In genomic region chr16:31506665-31507456, GRCm38 (mm10) we compare ENCODE assay signal across 9 mouse cellular contexts.
DNase-seq lines count a peak whose midpoint lies in the region; ATAC-seq and TF ChIP-seq lines count a peak whose summit lies in the region.
"Had no signal": no experiment of that assay in that cellular context is flagged by ENCODE, and none has a peak within 500 bp of the region (broad histone marks: within the 10 kb centered on the region; RNA-seq: fewer than 3 reads in every experiment).

No protein-coding gene starts in this region.

- peaks cover 7% of the 10 kb centered on the region; the same call in 1 of the 2 replicates for H3K27me3 ChIP-seq in forebrain, embryonic 12.5 days
- no peaks in the 10 kb centered on the region for H3K27me3 ChIP-seq in forebrain, embryonic 14.5 days (replicated peaks; ENCODE audit: control insufficient read depth, insufficient read depth, low read length)
- H3K27me3 ChIP-seq in limb, embryonic 11.5 days (ENCODE audit: control insufficient read depth, insufficient read depth, low read length), result no peaks in the 10 kb centered on the region
- no peaks in the 10 kb centered on the region for H3K27me3 ChIP-seq in stomach, embryonic 14.5 days (ENCODE audit: control insufficient read depth, insufficient read depth, low read length)

- no peaks in the 10 kb centered on the region for H3K36me3 ChIP-seq in forebrain, embryonic 12.5 days (replicated peaks)
- H3K36me3 ChIP-seq in forebrain, embryonic 14.5 days (ENCODE audit: control insufficient read depth, insufficient read depth, low read length), result no peaks in the 10 kb centered on the region
- no peaks in the 10 kb centered on the region for H3K36me3 ChIP-seq in limb, embryonic 11.5 days (ENCODE audit: control insufficient read depth, insufficient read depth, low read length)
- no peaks in the 10 kb centered on the region for H3K36me3 ChIP-seq in stomach, embryonic 14.5 days (ENCODE audit: control insufficient read depth, insufficient read depth, low read length)
- H3K36me3 ChIP-seq: G1E had no signal

- TF ChIP-seq CTCF in embryonic fibroblast, embryonic 13.5 days (IDR thresholded peaks at IDR 0.05; ENCODE audit: borderline replicate concordance, insufficient read depth, low read length), result no peak

- peaks cover 34% of the 10 kb centered on the region for H3K4me1 ChIP-seq in forebrain, embryonic 12.5 days
- H3K4me1 ChIP-seq in forebrain, embryonic 14.5 days (ENCODE audit: control insufficient read depth, insufficient read depth, low read length), result peaks cover 23% of the 10 kb centered on the region
- peaks cover 15% of the 10 kb centered on the region for H3K4me1 ChIP-seq in embryonic fibroblast, embryonic 13.5 days (ENCODE audit: control insufficient read depth, insufficient read depth, low read length)
- peaks cover 40% of the 10 kb centered on the region for H3K4me1 ChIP-seq in limb, embryonic 11.5 days (ENCODE audit: control insufficient read depth, insufficient read depth, low read length)
- H3K4me1 ChIP-seq in stomach, embryonic 14.5 days (ENCODE audit: control insufficient read depth, insufficient read depth, low read length), result peaks cover 25% of the 10 kb centered on the region

- WGBS in forebrain, embryonic 12.5 days, result 47% methylated on average over 10 of the region's 10 CpGs
- 47% methylated on average over 10 of the region's 10 CpGs for WGBS in forebrain, embryonic 14.5 days
- WGBS in limb, embryonic 11.5 days, result 49% methylated on average over 10 of the region's 10 CpGs
- WGBS in stomach, embryonic 14.5 days, result 42% methylated on average over 10 of the region's 10 CpGs

- no peak overlapping the region for H3K4me3 ChIP-seq in forebrain, embryonic 12.5 days (replicated peaks)
- H3K4me3 ChIP-seq in forebrain, embryonic 14.5 days (ENCODE audit: low read depth, low read length), result no peak overlapping the region
- H3K4me3 ChIP-seq in embryonic fibroblast, embryonic 13.5 days (ENCODE audit: insufficient read depth, low read length), result no peak overlapping the region
- no peak overlapping the region for H3K4me3 ChIP-seq in limb, embryonic 11.5 days (ENCODE audit: low read depth, low read length)
- no peak overlapping the region for H3K4me3 ChIP-seq in stomach, embryonic 14.5 days (ENCODE audit: low read depth, low read length)

- DNase-seq in forebrain, embryonic 14.5 days (ENCODE audit: low spot score), result no peak
- DNase-seq in ES-CJ7 (ENCODE audit: low read depth, low spot score), result peak; percentile 75
- no peak for DNase-seq in limb, embryonic 11.5 days (ENCODE audit: low spot score)
- DNase-seq in left cerebral cortex, adult 8-10 months (ENCODE audit: low spot score in 2 of 2), result no peak

- no peak overlapping the region for H3K9ac ChIP-seq in forebrain, embryonic 12.5 days
- H3K9ac ChIP-seq in forebrain, embryonic 14.5 days (ENCODE audit: low read length), result no peak overlapping the region
- H3K9ac ChIP-seq in limb, embryonic 11.5 days (ENCODE audit: low read length), result no peak overlapping the region
- H3K9ac ChIP-seq in stomach, embryonic 14.5 days (replicated peaks; ENCODE audit: low read depth, low read length), result no peak overlapping the region

- H3K9me3 ChIP-seq in forebrain, embryonic 12.5 days, result no peaks in the 10 kb centered on the region
- H3K9me3 ChIP-seq in forebrain, embryonic 14.5 days (replicated peaks; ENCODE audit: control insufficient read depth, low read length), result no peaks in the 10 kb centered on the region
- H3K9me3 ChIP-seq in limb, embryonic 11.5 days (ENCODE audit: control insufficient read depth, low read length), result no peaks in the 10 kb centered on the region
- H3K9me3 ChIP-seq in stomach, embryonic 14.5 days (ENCODE audit: control insufficient read depth, low read depth, low read length), result no peaks in the 10 kb centered on the region
- H3K9me3 ChIP-seq: G1E had no signal

- H3K27ac ChIP-seq in forebrain, embryonic 12.5 days, result no peak overlapping the region
- no peak overlapping the region; the same call in 1 of the 2 replicates for H3K27ac ChIP-seq in forebrain, embryonic 14.5 days (ENCODE audit: low read depth, low read length)
- peak overlapping the region; percentile 88 for H3K27ac ChIP-seq in embryonic fibroblast, embryonic 13.5 days (ENCODE audit: insufficient read depth, low read length)
- no peak overlapping the region for H3K27ac ChIP-seq in limb, embryonic 11.5 days (replicated peaks; ENCODE audit: low read depth, low read length)
- H3K27ac ChIP-seq in stomach, embryonic 14.5 days (ENCODE audit: low read length), result peak overlapping the region; percentile 88

- H3K4me2 ChIP-seq in forebrain, embryonic 12.5 days, result 0 out of 2 replicates have a peak overlapping the region, but pooled peaks have one; percentile 17
- no peak overlapping the region for H3K4me2 ChIP-seq in forebrain, embryonic 14.5 days (ENCODE audit: low read length)
- H3K4me2 ChIP-seq in limb, embryonic 11.5 days (ENCODE audit: low read depth, severe bottlenecking), result peak overlapping the region; percentile 22
- peak overlapping the region; percentile 16; the same call in 1 of the 2 replicates for H3K4me2 ChIP-seq in stomach, embryonic 14.5 days (replicated peaks; ENCODE audit: low read depth, low read length)

- no peak for ATAC-seq in forebrain, embryonic 12.5 days (ENCODE audit: low FRiP score)
- no peak for ATAC-seq in forebrain, embryonic 14.5 days
- no peak for ATAC-seq in limb, embryonic 11.5 days (ENCODE audit: insufficient number of reproducible peaks, low FRiP score, low TSS enrichment, low read depth)
- peak; percentile 74 for ATAC-seq in stomach, embryonic 14.5 days (ENCODE audit: insufficient number of reproducible peaks, insufficient read depth, low FRiP score, low read depth)
- no peak for ATAC-seq in cerebellum, adult (ENCODE audit: insufficient number of reproducible peaks, low FRiP score, low TSS enrichment)

- 0 out of 2 replicates have a peak, but pooled peaks have one; percentile 42 for TF ChIP-seq POLR2A in embryonic fibroblast, embryonic 13.5 days (IDR thresholded peaks at IDR 0.05; ENCODE audit: low read depth, low read length)

Comparison
In these comparisons a context has a peak if more than half of its experiments do, and no peak if none do; other contexts are left out.
1. H3K27ac ChIP-seq: peak in embryonic fibroblast, embryonic 13.5 days (single experiment) and stomach, embryonic 14.5 days (single experiment); none in forebrain, embryonic 12.5 days (single experiment), forebrain, embryonic 14.5 days (single experiment) and limb, embryonic 11.5 days (single experiment).